ENCODE assay signal across 8 mouse cellular contexts in the genomic region with DNA sequence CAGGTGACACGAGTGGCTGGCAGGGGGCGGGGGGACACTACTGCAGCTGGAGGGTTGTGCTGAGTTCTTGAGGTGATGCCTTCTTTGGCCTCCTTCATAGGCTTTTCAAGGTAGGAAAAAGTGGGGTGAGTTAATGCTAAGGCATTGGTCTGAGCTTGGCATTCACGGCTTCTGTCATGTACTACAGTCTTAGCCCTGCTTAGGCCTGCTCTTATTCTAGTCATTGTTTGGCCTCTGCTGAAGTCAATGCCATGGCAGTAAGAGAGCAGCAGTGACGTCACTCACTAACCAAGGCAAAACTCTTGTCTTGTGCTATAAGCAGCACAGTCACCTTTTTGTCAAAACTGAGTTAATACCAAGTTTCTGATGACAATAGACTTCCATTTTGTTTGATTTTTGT. TPM values are rescaled to one million over a fixed set of nuclear protein-coding genes. Genes with fewer than 3 reads are reported as not detected.
DNase-seq lines count a peak whose midpoint lies in the region; ATAC-seq lines count a peak whose summit lies in the region.

No protein-coding gene starts in this region.

- H3K36me3 ChIP-seq in kidney, embryonic 15.5 days: peaks cover 50% of the 10 kb centered on the region
- H3K36me3 ChIP-seq in embryonic facial prominence, embryonic 10.5 days (replicated peaks): peaks cover 57% of the 10 kb centered on the region
- peaks cover 41% of the 10 kb centered on the region for H3K36me3 ChIP-seq in hindbrain, embryonic 15.5 days
- peaks cover 15% of the 10 kb centered on the region for H3K36me3 ChIP-seq in midbrain, embryonic 16.5 days (ENCODE audit: control insufficient read depth, insufficient read depth, low read length)

- peak overlapping the region; percentile 100 for H3K27ac ChIP-seq in kidney, embryonic 15.5 days
- H3K27ac ChIP-seq in embryonic facial prominence, embryonic 10.5 days (replicated peaks): 0 out of 2 replicates have a peak overlapping the region, but pooled peaks have one; percentile 36
- peak overlapping the region; percentile 99; the same call in 1 of the 2 replicates for H3K27ac ChIP-seq in hindbrain, embryonic 15.5 days (replicated peaks)
- H3K27ac ChIP-seq in midbrain, embryonic 16.5 days (ENCODE audit: low read length): no peak overlapping the region

- WGBS in kidney, embryonic 15.5 days: 39% methylated on average over 4 of the region's 4 CpGs
- 70% methylated on average over 4 of the region's 4 CpGs for WGBS in embryonic facial prominence, embryonic 10.5 days
- 41% methylated on average over 4 of the region's 4 CpGs for WGBS in hindbrain, embryonic 15.5 days
- WGBS in midbrain, embryonic 16.5 days: 35% methylated on average over 4 of the region's 4 CpGs

- peak overlapping the region; percentile 100 for H3K4me3 ChIP-seq in kidney, embryonic 15.5 days (replicated peaks)
- H3K4me3 ChIP-seq in embryonic facial prominence, embryonic 10.5 days: peak overlapping the region; percentile 100
- H3K4me3 ChIP-seq in hindbrain, embryonic 15.5 days: peak overlapping the region; percentile 98
- H3K4me3 ChIP-seq in midbrain, embryonic 16.5 days (ENCODE audit: low read depth, low read length): peak overlapping the region; percentile 98

- no peaks in the 10 kb centered on the region for H3K27me3 ChIP-seq in kidney, embryonic 15.5 days
- H3K27me3 ChIP-seq in embryonic facial prominence, embryonic 10.5 days (replicated peaks; ENCODE audit: low read depth, poor library complexity, severe bottlenecking): no peaks in the 10 kb centered on the region
- H3K27me3 ChIP-seq in hindbrain, embryonic 15.5 days: no peaks in the 10 kb centered on the region
- H3K27me3 ChIP-seq in midbrain, embryonic 16.5 days (ENCODE audit: control insufficient read depth, insufficient read depth, low read depth, low read length): no peaks in the 10 kb centered on the region

- ATAC-seq in kidney, embryonic 15.5 days (replicated peaks; ENCODE audit: low FRiP score): no peak
- ATAC-seq in hindbrain, embryonic 15.5 days (ENCODE audit: low FRiP score, low read depth): no peak
- no peak for ATAC-seq in midbrain, embryonic 16.5 days

- no peak for DNase-seq in kidney, adult 11 months
- DNase-seq in embryonic facial prominence, embryonic 10.5 days (ENCODE audit: low spot score): no peak
- DNase-seq in urinary bladder, postnatal 25 days (ENCODE audit: low spot score): no peak
- DNase-seq in thymus, adult 18-20 months: no peak
- DNase-seq in left cerebral cortex, adult 8-10 months (ENCODE audit: low spot score in 2 of 2): no peak

- H3K4me2 ChIP-seq in kidney, embryonic 15.5 days: peak overlapping the region; percentile 77
- H3K4me2 ChIP-seq in hindbrain, embryonic 15.5 days: peak overlapping the region; percentile 93
- H3K4me2 ChIP-seq in midbrain, embryonic 16.5 days (ENCODE audit: low read length): peak overlapping the region; percentile 94

- peak overlapping the region; percentile 100 for H3K9ac ChIP-seq in kidney, embryonic 15.5 days
- H3K9ac ChIP-seq in hindbrain, embryonic 15.5 days: peak overlapping the region; percentile 87
- H3K9ac ChIP-seq in midbrain, embryonic 16.5 days (ENCODE audit: low read depth, low read length): peak overlapping the region; percentile 100

- H3K4me1 ChIP-seq in kidney, embryonic 15.5 days: peaks cover 36% of the 10 kb centered on the region
- H3K4me1 ChIP-seq in embryonic facial prominence, embryonic 10.5 days: peaks cover 45% of the 10 kb centered on the region
- H3K4me1 ChIP-seq in hindbrain, embryonic 15.5 days (replicated peaks): peaks cover 32% of the 10 kb centered on the region
- peaks cover 31% of the 10 kb centered on the region for H3K4me1 ChIP-seq in midbrain, embryonic 16.5 days (ENCODE audit: control insufficient read depth, insufficient read depth, low read length)

- no peaks in the 10 kb centered on the region for H3K9me3 ChIP-seq in kidney, embryonic 15.5 days (replicated peaks)
- no peaks in the 10 kb centered on the region for H3K9me3 ChIP-seq in embryonic facial prominence, embryonic 10.5 days
- H3K9me3 ChIP-seq in hindbrain, embryonic 15.5 days: no peaks in the 10 kb centered on the region
- H3K9me3 ChIP-seq in midbrain, embryonic 16.5 days (replicated peaks; ENCODE audit: control insufficient read depth, low read length, poor library complexity, severe bottlenecking): no peaks in the 10 kb centered on the region

RNA-seq across cellular contexts. Expression of a gene that starts 2.6 kb away (rescaled TPM):
- 25.1 and 25.8 TPM in 2 replicates for polyA plus RNA-seq in kidney, embryonic 15.5 days (2015; fragmentation: Nextera tagmentation; extraction: Ambion mirVana)
- 23.4 and 23.5 TPM in 2 replicates for polyA plus RNA-seq in embryonic facial prominence, embryonic 10.5 days (2016; fragmentation: Nextera tagmentation; extraction: Ambion mirVana)
- polyA plus RNA-seq in hindbrain, embryonic 15.5 days (2015; fragmentation: Nextera tagmentation; extraction: Ambion mirVana): 31.7 and 33.1 TPM in 2 replicates
- polyA plus RNA-seq in midbrain, embryonic 16.5 days (2015; fragmentation: Nextera tagmentation; extraction: Ambion mirVana): 29.2 and 33.2 TPM in 2 replicates
- total RNA-seq in left cerebral cortex, adult 8-10 months (2022): 100 to 1,000 TPM; 167 to 198 (median 186) TPM

RNA-seq across cellular contexts. Expression of a gene that starts 6.8 kb away (rescaled TPM):
- polyA plus RNA-seq in kidney, embryonic 15.5 days (2015; fragmentation: Nextera tagmentation; extraction: Ambion mirVana): 40.6 and 40.8 TPM in 2 replicates
- 47.5 and 48.3 TPM in 2 replicates for polyA plus RNA-seq in embryonic facial prominence, embryonic 10.5 days (2016; fragmentation: Nextera tagmentation; extraction: Ambion mirVana)
- 49.4 and 54.2 TPM in 2 replicates for polyA plus RNA-seq in hindbrain, embryonic 15.5 days (2015; fragmentation: Nextera tagmentation; extraction: Ambion mirVana)
- polyA plus RNA-seq in midbrain, embryonic 16.5 days (2015; fragmentation: Nextera tagmentation; extraction: Ambion mirVana): 47.0 and 51.7 TPM in 2 replicates
- 10 to 100 TPM; 53.6 to 57.8 (median 54.1) TPM for total RNA-seq in left cerebral cortex, adult 8-10 months (2022)

RNA-seq across cellular contexts. Expression of a gene that starts 22.8 kb away (rescaled TPM):
- 2.0 and 2.3 TPM in 2 replicates for polyA plus RNA-seq in kidney, embryonic 15.5 days (2015; fragmentation: Nextera tagmentation; extraction: Ambion mirVana)
- 1.1 and 1.8 TPM in 2 replicates for polyA plus RNA-seq in embryonic facial prominence, embryonic 10.5 days (2016; fragmentation: Nextera tagmentation; extraction: Ambion mirVana)
- polyA plus RNA-seq in hindbrain, embryonic 15.5 days (2015; fragmentation: Nextera tagmentation; extraction: Ambion mirVana): 3.9 and 4.3 TPM in 2 replicates
- 3.5 and 5.2 TPM in 2 replicates for polyA plus RNA-seq in midbrain, embryonic 16.5 days (2015; fragmentation: Nextera tagmentation; extraction: Ambion mirVana)
- 100 to 1,000 TPM; 137 to 177 (median 145) TPM for total RNA-seq in left cerebral cortex, adult 8-10 months (2022)

RNA-seq across cellular contexts. Expression of a gene that starts 38.7 kb away (rescaled TPM):
- 1.6 and 1.7 TPM in 2 replicates for polyA plus RNA-seq in kidney, embryonic 15.5 days (2015; fragmentation: Nextera tagmentation; extraction: Ambion mirVana)
- 1.4 and 1.8 TPM in 2 replicates for polyA plus RNA-seq in embryonic facial prominence, embryonic 10.5 days (2016; fragmentation: Nextera tagmentation; extraction: Ambion mirVana)
- polyA plus RNA-seq in hindbrain, embryonic 15.5 days (2015; fragmentation: Nextera tagmentation; extraction: Ambion mirVana): 10.5 and 13.1 TPM in 2 replicates
- 9.6 and 10.6 TPM in 2 replicates for polyA plus RNA-seq in midbrain, embryonic 16.5 days (2015; fragmentation: Nextera tagmentation; extraction: Ambion mirVana)
- 100 to 1,000 TPM; 130 to 140 (median 139) TPM for total RNA-seq in left cerebral cortex, adult 8-10 months (2022)

RNA-seq across cellular contexts. Expression of a gene that starts 57.5 kb away (rescaled TPM):
- polyA plus RNA-seq in kidney, embryonic 15.5 days (2015; fragmentation: Nextera tagmentation; extraction: Ambion mirVana): 21.7 and 26.9 TPM in 2 replicates
- 8.8 and 9.1 TPM in 2 replicates for polyA plus RNA-seq in embryonic facial prominence, embryonic 10.5 days (2016; fragmentation: Nextera tagmentation; extraction: Ambion mirVana)
- 136 and 138 TPM in 2 replicates for polyA plus RNA-seq in hindbrain, embryonic 15.5 days (2015; fragmentation: Nextera tagmentation; extraction: Ambion mirVana)
- 139 and 149 TPM in 2 replicates for polyA plus RNA-seq in midbrain, embryonic 16.5 days (2015; fragmentation: Nextera tagmentation; extraction: Ambion mirVana)
- total RNA-seq in left cerebral cortex, adult 8-10 months (2022): 100 to 1,000 TPM; 713 to 794 (median 760) TPM
